Mouse (Mus musculus) hindbrain, embryonic 11.5 days (tissue): Measurements from ENCODE around the gene Setd2. TPM values are rescaled to one million over a fixed set of nuclear protein-coding genes. Genes with fewer than 3 reads are reported as not detected.

Experiments
- ATAC-seq: fragments of 200-750 bp; cut with Nextera tagmentation; 2 replicates; pipeline ENCODE4 v1.8.0; 2017; ENCODE audit warnings: mild to moderate bottlenecking, moderate TSS enrichment, moderate library complexity; ENCODE audit not compliant: low FRiP score
- DNase-seq: peaks from one replicate; pipeline ENCODE4 v3.0.0-alpha.2; 2015; ENCODE audit warnings: low spot score
- H3K27ac ChIP-seq: fragments of 300-500 bp; sonication (generic); 2 replicates; pipeline ENCODE4 v1.5.1; 2014; ENCODE audit warnings: mild to moderate bottlenecking, low read depth, low read length
- H3K27me3 ChIP-seq: fragments of 300-500 bp; sonication (generic); 2 replicates; pipeline ENCODE4 v1.6.1; 2014; ENCODE audit warnings: mild to moderate bottlenecking, low read length, moderate library complexity, mixed read lengths; ENCODE audit not compliant: control insufficient read depth, insufficient read depth
- H3K36me3 ChIP-seq: fragments of 300-500 bp; sonication (generic); 2 replicates; pipeline ENCODE4 v1.6.1; 2014; ENCODE audit warnings: mild to moderate bottlenecking, low read length, moderate library complexity, mixed read lengths; ENCODE audit not compliant: control insufficient read depth, insufficient read depth
- H3K4me1 ChIP-seq: fragments of 300-500 bp; sonication (generic); replicated peaks from 2 replicates; pipeline ENCODE4 v1.6.1; 2014; ENCODE audit warnings: low read length, mixed read lengths; ENCODE audit not compliant: control insufficient read depth, insufficient read depth
- H3K4me2 ChIP-seq: fragments of 300-500 bp; sonication (generic); replicated peaks from 2 replicates; pipeline ENCODE4 v1.6.1; 2014; ENCODE audit warnings: mild to moderate bottlenecking, low read depth, low read length
- H3K4me3 ChIP-seq: fragments of 300-500 bp; sonication (generic); 2 replicates; pipeline ENCODE4 v1.5.1; 2014; ENCODE audit warnings: low read depth, low read length
- H3K9ac ChIP-seq: fragments of 300-500 bp; sonication (generic); 2 replicates; pipeline ENCODE4 v1.6.1; 2014; ENCODE audit warnings: low read depth, low read length
- H3K9me3 ChIP-seq: fragments of 300-500 bp; sonication (generic); 2 replicates; pipeline ENCODE4 v1.6.1; 2016; ENCODE audit warnings: low read length; ENCODE audit not compliant: control insufficient read depth
- WGBS: fragments of 180-500 bp; shearing (Covaris S2); extraction: QIAGEN DNeasy Blood & Tissue Kit; methylation state at CpG from one replicate; pipeline ENCODE4 v1.1.7; 2014; 5-methylcytosine and 5-hydroxymethylcytosine counted together
- polyA plus RNA-seq: library from polyadenylated mRNA; unstranded; fragments of >200 nt; fragmentation: Nextera tagmentation; extraction: Ambion mirVana; gene quantifications from 2 replicates; pipeline ENCODE4 v1.2.1, GENCODE M21; 2014

Setd2 gene
- polyA plus RNA-seq, 1 experiment from 2014 or later, result 60.9 TPM

- no peaks in the 10 kb centered on the region for H3K9me3 ChIP-seq
- H3K4me2 ChIP-seq, result no peak overlapping the region
- DNase-seq, result no peak
- H3K9ac ChIP-seq, result no peak overlapping the region
- WGBS, result 96% methylated on average over 1 of the region's 1 CpGs
- H3K36me3 ChIP-seq, result no peaks in the 10 kb centered on the region
- no peak for ATAC-seq
- no peaks in the 10 kb centered on the region for H3K27me3 ChIP-seq
- no peaks in the 10 kb centered on the region for H3K4me1 ChIP-seq
- H3K4me3 ChIP-seq, result no peak overlapping the region
- no peak overlapping the region for H3K27ac ChIP-seq
Measured at GRCm38 (mm10) chr9:110662844-110663243, 130.4 kb downstream of the Setd2 start.

- ATAC-seq (no peak), DNase-seq (no peak)
- WGBS, result 38% methylated on average over 4 of the region's 4 CpGs
- Histone ChIP-seq H3K27ac (no peak overlapping the region), H3K36me3 (no peaks in the 10 kb centered on the region), H3K4me2 (no peak overlapping the region), H3K4me3 (no peak overlapping the region), H3K4me1 (no peaks in the 10 kb centered on the region), H3K9me3 (no peaks in the 10 kb centered on the region), H3K27me3 (no peaks in the 10 kb centered on the region), H3K9ac (no peak overlapping the region)
Measured at GRCm38 (mm10) chr9:110665912-110666311, 133.5 kb downstream of the Setd2 start.

- Histone ChIP-seq H3K9ac (no peak overlapping the region), H3K9me3 (no peaks in the 10 kb centered on the region), H3K27me3 (no peaks in the 10 kb centered on the region), H3K4me3 (no peak overlapping the region), H3K4me2 (no peak overlapping the region), H3K36me3 (no peaks in the 10 kb centered on the region), H3K4me1 (no peaks in the 10 kb centered on the region), H3K27ac (no peak overlapping the region)
- DNase-seq (no peak), ATAC-seq (no peak)
- WGBS, result 42% methylated on average over 8 of the region's 8 CpGs
Measured at GRCm38 (mm10) chr9:110666374-110666773, 134.0 kb downstream of the Setd2 start.

GRCm38 (mm10) chr9:110667219-110667836, 134.9 kb downstream of the Setd2 start:
- Histone ChIP-seq H3K27ac (no peak overlapping the region), H3K4me2 (no peak overlapping the region), H3K4me3 (no peak overlapping the region), H3K4me1 (no peaks in the 10 kb centered on the region), H3K9me3 (no peaks in the 10 kb centered on the region), H3K9ac (no peak overlapping the region), H3K27me3 (no peaks in the 10 kb centered on the region), H3K36me3 (no peaks in the 10 kb centered on the region)
- ATAC-seq (no peak), DNase-seq (no peak)
- WGBS, result 76% methylated on average over 4 of the region's 4 CpGs

Other genes with a start within 250 kb of the Setd2 start
- 35.1 and 41.9 TPM in 2 replicates for gene Elp6, start 227.4 kb upstream of the Setd2 start, polyA plus RNA-seq
- 22.5 and 26.0 TPM in 2 replicates for gene Scap, start 199.3 kb upstream of the Setd2 start, polyA plus RNA-seq
- 15.3 and 18.5 TPM in 2 replicates for gene Ptpn23, start 124.4 kb upstream of the Setd2 start, polyA plus RNA-seq
- 0.14 and 0.45 TPM in 2 replicates for gene Ngp, start 112.8 kb upstream of the Setd2 start, polyA plus RNA-seq
- gene Klhl18, start 55.9 kb upstream of the Setd2 start, polyA plus RNA-seq, result 9.2 and 9.7 TPM in 2 replicates
- 3.3 and 3.9 TPM in 2 replicates for gene Kif9, start 55.6 kb upstream of the Setd2 start, polyA plus RNA-seq
- gene Nradd, start 91.9 kb downstream of the Setd2 start, polyA plus RNA-seq, result 21.9 and 22.0 TPM in 2 replicates
- 1.9 and 2.4 TPM in 2 replicates for gene Nbeal2, start 121.6 kb downstream of the Setd2 start, polyA plus RNA-seq
- 141 and 145 TPM in 2 replicates for gene Ccdc12, start 123.9 kb downstream of the Setd2 start, polyA plus RNA-seq
- 0.42 and 0.73 TPM in 2 replicates for gene Myl3, start 209.3 kb downstream of the Setd2 start, polyA plus RNA-seq
- gene Pth1r, start 214.5 kb downstream of the Setd2 start, polyA plus RNA-seq, result 21.9 and 23.9 TPM in 2 replicates